Mouse (Mus musculus): ENCODE measurements around the gene Gm49403. TPM values are rescaled to one million over a fixed set of nuclear protein-coding genes. Genes with fewer than 3 reads are reported as not detected.
"Not testable (repeated sequence)": the region's sequence is repeated elsewhere in the genome, so short reads cannot be mapped to it uniquely, and the experiment has no call there.

Gene Gm49403
- polyA plus RNA-seq (2012; rRNA removed) = not detected in 2 replicates

DNA sequence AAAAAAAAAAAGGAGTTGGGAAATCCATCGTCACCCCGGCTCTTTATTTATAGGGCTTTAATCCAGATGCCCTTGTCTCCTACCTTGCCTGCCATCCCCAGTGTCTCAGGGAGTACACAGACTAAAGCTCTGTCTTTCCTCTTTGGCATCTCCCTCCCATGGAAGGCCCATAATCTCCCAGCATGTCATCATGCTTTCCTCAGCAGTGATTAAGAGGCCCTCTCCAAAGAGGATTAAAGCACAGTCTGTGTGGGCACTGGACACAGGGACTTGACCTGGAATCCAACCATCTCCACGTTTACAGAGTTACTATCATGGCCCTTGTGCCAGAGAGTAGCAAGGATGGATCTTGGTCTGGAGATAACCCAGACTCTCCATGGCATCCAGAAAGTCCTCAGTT is at the start of gene Gm49403, which contains the start of gene Lbhd1:
Gene Gm49403, plus strand, starts transcription at position 315 of the 400 bp plus-strand sequence.
Gene Lbhd1, plus strand, starts transcription at position 117 of the 400 bp plus-strand sequence.
- Histone ChIP-seq H3K4me3 (ENCODE audit: extremely low read depth, insufficient read depth, insufficient read length) (no peak within 1 kb of the TSS), H3K36me3 (ENCODE audit: control insufficient read depth, insufficient read depth, low read length) (no peaks in the 10 kb centered on the region), H3K4me1 (ENCODE audit: control insufficient read depth, insufficient read depth, insufficient read length) (peaks cover 5% of the 10 kb centered on the region; the same call in 1 of the 2 replicates), H3K27me3 (ENCODE audit: control insufficient read depth, insufficient read depth, low read length) (no peaks in the 10 kb centered on the region), H3K27ac (ENCODE audit: insufficient read depth, low read length) (no peak within 1 kb of the TSS)
- 93% methylated on average over 3 of the region's 3 CpGs for WGBS
- TF ChIP-seq CTCF (IDR thresholded peaks at IDR 0.05; ENCODE audit: extremely low read depth, insufficient read depth, insufficient read length, insufficient replicate concordance) (no peak), POLR2A (IDR thresholded peaks at IDR 0.05; ENCODE audit: low read depth, low read length) (no peak)
- DNase-seq (ENCODE audit: low read depth in 1 of 2, low spot score in 2 of 2) = no peak

DNA sequence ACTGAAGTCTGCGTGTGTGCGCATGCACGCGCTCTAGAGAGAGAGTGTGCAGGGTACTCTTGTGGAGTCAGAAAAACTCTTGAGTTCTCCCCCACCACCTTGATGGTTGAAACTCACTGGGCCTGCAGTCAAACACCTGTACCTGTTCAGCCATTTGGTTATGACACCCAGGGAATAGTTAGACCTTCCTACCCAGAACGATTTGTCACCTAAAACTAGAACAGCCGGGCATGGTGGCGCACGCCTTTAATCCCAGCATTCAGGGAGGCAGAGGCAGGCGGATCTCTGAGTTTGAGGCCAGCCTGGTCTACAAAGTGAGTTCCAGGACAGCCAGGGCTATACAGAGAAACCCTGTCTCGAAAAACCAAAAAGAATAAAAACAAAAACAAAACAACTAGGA is 47.4 kb upstream of the Gm49403 start:
- WGBS = 98% methylated on average over 10 of the region's 10 CpGs
- not testable (repeated sequence) for H3K4me3 ChIP-seq (ENCODE audit: extremely low read depth, insufficient read depth, insufficient read length); DNase-seq (ENCODE audit: low read depth in 1 of 2, low spot score in 2 of 2); H3K4me1 ChIP-seq (ENCODE audit: control insufficient read depth, insufficient read depth, insufficient read length); H3K27ac ChIP-seq (ENCODE audit: insufficient read depth, low read length); H3K27me3 ChIP-seq (ENCODE audit: control insufficient read depth, insufficient read depth, low read length)
- H3K36me3 ChIP-seq (ENCODE audit: control insufficient read depth, insufficient read depth, low read length) = peaks cover 24% of the 10 kb centered on the region

DNA sequence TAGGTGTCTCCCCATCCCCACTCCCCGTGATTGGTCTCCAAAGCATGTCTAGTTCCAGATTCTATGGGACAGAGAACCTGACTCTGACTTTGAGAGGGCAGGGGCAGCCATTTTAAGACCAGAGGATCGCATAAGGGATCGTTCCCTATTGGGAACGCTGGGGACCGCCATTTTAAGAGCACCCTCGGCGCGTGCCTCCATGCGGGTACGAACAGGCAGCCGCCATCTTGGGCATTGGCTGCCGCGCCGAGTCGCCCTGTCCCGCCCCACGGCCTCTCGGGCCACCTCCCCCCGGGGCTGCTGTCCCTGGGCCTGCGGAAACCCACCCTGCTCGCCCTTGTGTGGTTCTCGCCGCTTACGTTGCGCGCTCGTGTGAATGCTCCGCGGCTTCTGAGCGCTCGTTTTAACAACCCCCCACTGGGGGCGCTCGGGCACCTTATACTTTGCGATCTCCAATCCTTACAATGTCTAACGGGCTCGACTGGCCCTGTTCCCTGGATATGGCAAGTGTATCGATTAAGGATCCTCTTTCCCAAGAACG is 46.4 kb upstream of the Gm49403 start, which contains the start of gene Bscl2:
Gene Bscl2, plus strand, starts transcription at position 217 of the 541 bp plus-strand sequence.
- peak; percentile 69 to 74 for DNase-seq (ENCODE audit: low read depth in 1 of 2, low spot score in 2 of 2)
- Histone ChIP-seq H3K4me3 (ENCODE audit: extremely low read depth, insufficient read depth, insufficient read length) (peak within 1 kb of the TSS; percentile 69), H3K27me3 (ENCODE audit: control insufficient read depth, insufficient read depth, low read length) (no peaks in the 10 kb centered on the region), H3K4me1 (ENCODE audit: control insufficient read depth, insufficient read depth, insufficient read length) (peaks cover 10% of the 10 kb centered on the region; the same call in 1 of the 2 replicates), H3K27ac (ENCODE audit: insufficient read depth, low read length) (peak within 1 kb of the TSS; percentile 89), H3K36me3 (ENCODE audit: control insufficient read depth, insufficient read depth, low read length) (peaks cover 15% of the 10 kb centered on the region)
- peak; percentile 13; the same call in 1 of the 2 replicates for TF ChIP-seq CTCF (IDR thresholded peaks at IDR 0.05; ENCODE audit: extremely low read depth, insufficient read depth, insufficient read length, insufficient replicate concordance)
- peak; percentile 23; the same call in 1 of the 2 replicates for TF ChIP-seq POLR2A (IDR thresholded peaks at IDR 0.05; ENCODE audit: low read depth, low read length)
- WGBS = 2% methylated on average over 38 of the region's 38 CpGs

DNA sequence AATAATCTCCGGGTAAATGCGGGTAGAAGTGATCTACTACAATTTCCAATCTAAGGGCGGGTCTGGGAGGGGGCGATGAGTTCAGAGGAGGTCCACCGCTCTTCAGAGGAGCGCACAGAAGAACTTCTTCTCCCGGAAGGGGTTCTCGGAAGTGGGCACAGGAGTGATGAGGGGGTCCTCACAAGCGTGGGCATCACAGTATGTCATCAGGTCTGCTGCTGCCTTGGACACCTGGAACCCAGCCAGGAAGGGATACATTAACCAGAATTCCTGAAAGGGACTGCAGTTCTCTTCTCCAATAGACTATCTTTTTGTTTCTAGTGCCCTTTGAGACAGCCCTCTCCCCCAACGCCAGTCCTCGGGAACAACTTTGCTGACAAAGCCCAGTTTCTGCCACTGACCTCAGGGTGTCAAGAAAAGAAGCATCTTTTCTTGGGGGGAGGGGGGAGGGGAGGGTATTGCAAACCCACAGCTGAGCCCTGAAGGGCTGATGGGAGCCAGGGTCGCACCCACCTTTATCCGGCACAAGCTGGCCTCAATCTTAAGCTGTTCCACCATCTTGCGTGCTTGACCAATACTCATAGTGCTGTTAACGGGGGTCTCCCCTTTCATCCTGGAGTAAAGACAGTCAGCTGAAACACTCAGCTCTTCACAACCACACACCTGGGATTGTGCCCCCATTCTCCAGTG is 45.5 kb upstream of the Gm49403 start:
- TF ChIP-seq POLR2A (IDR thresholded peaks at IDR 0.05; ENCODE audit: low read depth, low read length) (no peak), CTCF (IDR thresholded peaks at IDR 0.05; ENCODE audit: extremely low read depth, insufficient read depth, insufficient read length, insufficient replicate concordance) (no peak)
- H3K27ac ChIP-seq (ENCODE audit: insufficient read depth, low read length) = peak overlapping the region; percentile 89
- no peak for DNase-seq (ENCODE audit: low read depth in 1 of 2, low spot score in 2 of 2)
- H3K4me3 ChIP-seq (ENCODE audit: extremely low read depth, insufficient read depth, insufficient read length) = peak overlapping the region; percentile 69
- H3K36me3 ChIP-seq (ENCODE audit: control insufficient read depth, insufficient read depth, low read length) = peaks cover 9% of the 10 kb centered on the region
- H3K4me1 ChIP-seq (ENCODE audit: control insufficient read depth, insufficient read depth, insufficient read length) = peaks cover 10% of the 10 kb centered on the region; the same call in 1 of the 2 replicates
- H3K27me3 ChIP-seq (ENCODE audit: control insufficient read depth, insufficient read depth, low read length) = no peaks in the 10 kb centered on the region
- WGBS = 32% methylated on average over 15 of the region's 15 CpGs

DNA sequence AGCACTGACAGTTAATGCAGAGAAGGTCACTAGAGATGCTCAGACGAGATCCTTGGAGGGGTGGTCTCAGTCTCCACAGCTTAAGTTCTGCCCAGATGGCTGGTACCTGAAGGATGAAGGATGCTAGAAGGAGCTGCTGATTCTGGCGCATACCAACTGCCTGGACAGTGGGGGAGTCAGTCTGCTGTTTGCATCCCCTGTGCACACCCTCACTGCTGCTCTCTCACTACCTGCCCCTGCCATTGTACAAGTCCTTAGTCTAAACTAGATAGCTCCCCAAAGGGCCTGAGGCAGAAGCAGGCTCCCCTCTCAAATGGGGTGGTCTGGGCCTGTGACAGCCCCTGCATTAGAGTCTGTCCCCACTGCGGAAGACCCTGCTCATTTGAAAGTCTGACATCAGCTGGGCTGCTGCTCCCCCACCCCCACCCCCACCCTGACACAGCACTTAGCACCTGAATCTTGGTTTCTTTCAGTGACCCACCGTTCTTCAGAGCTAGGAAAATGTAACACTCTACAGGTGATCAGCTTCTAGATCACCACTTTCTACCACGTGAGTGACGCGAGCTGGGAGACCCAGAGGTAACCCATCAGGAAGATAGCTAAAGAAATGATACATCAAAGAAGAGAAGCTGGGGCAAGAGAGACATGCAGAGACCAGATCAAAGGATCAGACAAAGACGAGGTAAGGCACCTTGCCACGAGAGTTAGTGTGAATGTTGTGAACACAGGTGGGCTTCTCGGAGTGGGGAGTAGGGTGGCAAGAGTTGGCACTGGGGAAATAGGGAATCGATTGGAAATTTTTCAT is 44.4 kb upstream of the Gm49403 start, which contains the start of gene Gng3:
Gene Gng3, minus strand, starts transcription at position 92 of the 805 bp plus-strand sequence.
- 82% methylated on average over 11 of the region's 11 CpGs for WGBS
- no peak for DNase-seq (ENCODE audit: low read depth in 1 of 2, low spot score in 2 of 2)
- peaks cover 6% of the 10 kb centered on the region for H3K36me3 ChIP-seq (ENCODE audit: control insufficient read depth, insufficient read depth, low read length)
- TF ChIP-seq CTCF (IDR thresholded peaks at IDR 0.05; ENCODE audit: extremely low read depth, insufficient read depth, insufficient read length, insufficient replicate concordance) = no peak
- TF ChIP-seq POLR2A (IDR thresholded peaks at IDR 0.05; ENCODE audit: low read depth, low read length) = no peak
- peak within 1 kb of the TSS; percentile 69 for H3K4me3 ChIP-seq (ENCODE audit: extremely low read depth, insufficient read depth, insufficient read length)
- H3K27me3 ChIP-seq (ENCODE audit: control insufficient read depth, insufficient read depth, low read length) = no peaks in the 10 kb centered on the region
- H3K4me1 ChIP-seq (ENCODE audit: control insufficient read depth, insufficient read depth, insufficient read length) = peaks cover 10% of the 10 kb centered on the region; the same call in 1 of the 2 replicates
- H3K27ac ChIP-seq (ENCODE audit: insufficient read depth, low read length) = no peak within 1 kb of the TSS; the same call in 1 of the 2 replicates

DNA sequence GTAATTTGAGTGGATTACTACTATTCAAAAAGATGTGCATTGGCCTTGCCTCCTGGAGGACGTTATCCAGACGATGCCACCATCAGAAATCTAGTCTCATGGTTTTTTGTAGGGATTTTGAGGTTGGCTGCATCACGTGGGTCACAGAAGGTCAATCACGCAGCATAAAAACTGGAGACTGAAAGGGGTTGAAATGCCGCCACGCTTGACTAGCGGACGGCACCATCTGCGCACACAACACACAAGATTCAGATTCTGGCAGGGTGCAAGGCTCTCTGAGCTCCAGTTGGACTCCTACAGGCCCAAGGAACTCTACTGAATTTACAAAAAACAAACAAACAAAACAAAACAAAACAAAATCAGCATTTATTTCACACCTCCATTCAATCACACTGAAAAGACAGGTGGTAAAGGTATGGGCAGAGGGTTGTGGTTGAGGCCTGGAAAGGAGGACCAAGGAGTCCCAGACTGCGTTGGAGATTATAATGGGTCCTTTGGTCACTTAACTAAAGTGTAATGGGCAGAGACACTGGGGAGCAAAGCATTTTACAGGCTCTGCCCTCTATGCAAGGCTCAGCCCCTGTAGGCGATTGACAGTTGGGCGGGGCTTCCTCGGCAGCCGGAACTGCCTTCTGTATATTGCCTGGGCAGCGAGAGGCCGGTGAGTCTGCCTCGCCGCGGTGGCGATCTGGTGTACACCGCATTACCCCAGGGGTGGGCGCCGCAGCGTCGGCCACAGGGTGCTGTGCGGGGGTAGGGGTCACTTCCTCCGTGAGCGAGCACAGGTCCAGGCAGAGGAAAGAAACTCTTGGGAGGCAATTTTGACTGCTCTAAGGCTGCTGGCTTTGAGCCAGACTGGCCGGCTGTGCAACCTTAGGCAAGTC is 43.6 kb upstream of the Gm49403 start:
- peaks cover 10% of the 10 kb centered on the region; the same call in 1 of the 2 replicates for H3K4me1 ChIP-seq (ENCODE audit: control insufficient read depth, insufficient read depth, insufficient read length)
- peaks cover 2% of the 10 kb centered on the region; the same call in 1 of the 2 replicates for H3K36me3 ChIP-seq (ENCODE audit: control insufficient read depth, insufficient read depth, low read length)
- H3K27me3 ChIP-seq (ENCODE audit: control insufficient read depth, insufficient read depth, low read length) = no peaks in the 10 kb centered on the region
- H3K27ac ChIP-seq (ENCODE audit: insufficient read depth, low read length) = peak overlapping the region; percentile 41; the same call in 1 of the 2 replicates
- TF ChIP-seq POLR2A (IDR thresholded peaks at IDR 0.05; ENCODE audit: low read depth, low read length) (peak; percentile 54; the same call in 1 of the 2 replicates), CTCF (IDR thresholded peaks at IDR 0.05; ENCODE audit: extremely low read depth, insufficient read depth, insufficient read length, insufficient replicate concordance) (no peak)
- WGBS = 26% methylated on average over 29 of the region's 29 CpGs
- peak in 1 of 2 experiments; percentile 70 for DNase-seq (ENCODE audit: low read depth in 1 of 2, low spot score in 2 of 2)
- peak overlapping the region; percentile 68 for H3K4me3 ChIP-seq (ENCODE audit: extremely low read depth, insufficient read depth, insufficient read length)
